Mouse (Mus musculus): Measurements from ENCODE around the gene Klri2. TPM values are rescaled to one million over a fixed set of nuclear protein-coding genes. Genes with fewer than 3 reads are reported as not detected.

The Klri2 gene
- polyA plus RNA-seq (2014; fragmentation: Illumina TruSeq; extraction: RNeasy Lipid Tissue Mini Kit (QIAGEN cat#74804)): 0.48 TPM

DNA sequence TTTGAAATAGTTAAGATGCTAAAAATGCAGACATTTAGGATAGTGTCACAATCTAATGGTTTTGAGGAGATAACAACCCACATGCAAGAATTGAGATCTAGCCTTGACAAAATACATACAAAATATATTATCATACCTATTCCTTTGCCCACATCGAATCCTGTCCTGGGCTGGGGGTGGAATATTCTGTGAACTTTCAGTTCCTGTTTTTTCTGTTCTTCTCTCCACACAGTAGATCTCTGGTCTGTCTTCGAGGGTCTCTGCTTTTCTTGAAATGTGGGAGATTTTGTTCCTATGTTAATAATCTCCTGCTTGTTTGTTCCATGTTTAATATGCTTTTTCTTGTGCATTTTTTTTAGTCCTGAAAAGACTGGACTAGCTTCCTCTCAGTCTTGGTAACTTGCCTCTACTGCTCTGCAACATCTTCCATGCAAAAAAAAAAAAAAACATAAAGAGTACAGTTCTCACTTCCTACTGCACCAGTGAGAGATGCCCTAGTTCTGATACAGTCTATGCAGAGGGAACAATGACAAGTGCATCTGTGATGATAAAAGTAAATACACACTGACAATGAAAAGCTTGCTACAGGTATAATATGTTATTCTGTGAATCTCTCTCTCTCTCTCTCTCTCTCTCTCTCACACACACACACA lies at the start of gene Klri2:
Gene Klri2, minus strand, starts transcription at position 416 of the 653 bp plus-strand sequence.

DNA sequence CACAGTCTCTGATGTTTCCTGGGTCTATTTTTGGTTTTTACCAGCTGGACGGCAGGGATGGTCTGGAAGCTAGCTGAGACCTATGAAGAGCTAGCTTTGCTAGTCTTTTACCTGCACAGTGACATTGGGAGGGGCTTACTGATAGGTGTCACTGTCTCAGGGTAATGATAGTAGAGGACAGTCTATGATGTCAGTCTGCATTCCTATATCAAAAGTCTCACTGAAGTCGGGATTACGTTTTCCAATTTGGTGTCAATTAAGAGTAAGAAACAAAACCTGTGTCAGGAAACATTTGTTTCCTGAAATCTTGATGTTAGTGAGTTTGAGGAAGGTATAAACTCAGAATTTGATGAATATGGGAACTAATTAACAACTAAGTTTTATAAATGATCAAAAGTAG lies 43.9 kb upstream of the Klri2 start, which contains the start of gene Gm156:
Gene Gm156, minus strand, starts transcription at position 101 of the 400 bp plus-strand sequence.

GRCm38 (mm10) chr6:129717032-129717431 lies 23.3 kb downstream of the Klri2 start, which contains the start of gene Klri1:
Klri1 (minus strand) TSS chr6:129717132.

Other genes with a start within 250 kb of the Klri2 start
- 0.48 TPM for gene Olr1, start 233.3 kb downstream of the Klri2 start, polyA plus RNA-seq (2014; fragmentation: Illumina TruSeq; extraction: RNeasy Lipid Tissue Mini Kit (QIAGEN cat#74804))
- not detected for gene Tmem52b, start 227.9 kb downstream of the Klri2 start, polyA plus RNA-seq (2014; fragmentation: Illumina TruSeq; extraction: RNeasy Lipid Tissue Mini Kit (QIAGEN cat#74804))
- gene Gabarapl1, start 207.3 kb downstream of the Klri2 start, polyA plus RNA-seq (2014; fragmentation: Illumina TruSeq; extraction: RNeasy Lipid Tissue Mini Kit (QIAGEN cat#74804)): 40.3 TPM
- gene Klre1, start 162.6 kb downstream of the Klri2 start, polyA plus RNA-seq (2014; fragmentation: Illumina TruSeq; extraction: RNeasy Lipid Tissue Mini Kit (QIAGEN cat#74804)): 1.0 TPM
- 5.4 TPM for gene Klrd1, start 148.7 kb downstream of the Klri2 start, polyA plus RNA-seq (2014; fragmentation: Illumina TruSeq; extraction: RNeasy Lipid Tissue Mini Kit (QIAGEN cat#74804))
- gene Klrk1, start 116.6 kb downstream of the Klri2 start, polyA plus RNA-seq (2014; fragmentation: Illumina TruSeq; extraction: RNeasy Lipid Tissue Mini Kit (QIAGEN cat#74804)): 4.9 TPM
- not detected for gene Klrc3, start 97.1 kb downstream of the Klri2 start, polyA plus RNA-seq (2014; fragmentation: Illumina TruSeq; extraction: RNeasy Lipid Tissue Mini Kit (QIAGEN cat#74804))
- gene Klrc2, start 79.8 kb downstream of the Klri2 start, polyA plus RNA-seq (2014; fragmentation: Illumina TruSeq; extraction: RNeasy Lipid Tissue Mini Kit (QIAGEN cat#74804)): 0.37 TPM
- 0.43 TPM for gene Klrc1, start 61.5 kb downstream of the Klri2 start, polyA plus RNA-seq (2014; fragmentation: Illumina TruSeq; extraction: RNeasy Lipid Tissue Mini Kit (QIAGEN cat#74804))
- gene Klri1, start 23.4 kb downstream of the Klri2 start, polyA plus RNA-seq (2014; fragmentation: Illumina TruSeq; extraction: RNeasy Lipid Tissue Mini Kit (QIAGEN cat#74804)): 1.1 TPM
- not detected for gene Gm156, start 43.8 kb upstream of the Klri2 start, polyA plus RNA-seq (2014; fragmentation: Illumina TruSeq; extraction: RNeasy Lipid Tissue Mini Kit (QIAGEN cat#74804))
- not detected for gene Gm17631, start 122.2 kb upstream of the Klri2 start, polyA plus RNA-seq (2014; fragmentation: Illumina TruSeq; extraction: RNeasy Lipid Tissue Mini Kit (QIAGEN cat#74804))
- 0.80 TPM for gene Klra17, start 136.2 kb upstream of the Klri2 start, polyA plus RNA-seq (2014; fragmentation: Illumina TruSeq; extraction: RNeasy Lipid Tissue Mini Kit (QIAGEN cat#74804))
- not detected for gene Klra5, start 177.2 kb upstream of the Klri2 start, polyA plus RNA-seq (2014; fragmentation: Illumina TruSeq; extraction: RNeasy Lipid Tissue Mini Kit (QIAGEN cat#74804))